Mouse (Mus musculus) CH12F3 (cell line): ENCODE data around the gene Tff1.

Experiments used
- in situ Hi-C: fragments of 300-500 bp; cut with MboI; formaldehyde crosslinking; loops from 2 replicates; pipeline ENCODE4 v1.14.3; 2020; ENCODE audit warnings: low sequenced_read_pairs

Tff1 gene

GRCm38 (mm10) chr17:31113191-31113856 lies 51.8 kb downstream of the Tff1 start:
- in situ Hi-C loops = no loop called here
